Mouse (Mus musculus) 416B (cell line): ENCODE results near the gene Phactr1.

ENCODE experiments used
- DNase-seq: peaks from one replicate; pipeline ENCODE4 v3.0.0; 2011; ENCODE audit warnings: low read depth

Phactr1 gene

DNA sequence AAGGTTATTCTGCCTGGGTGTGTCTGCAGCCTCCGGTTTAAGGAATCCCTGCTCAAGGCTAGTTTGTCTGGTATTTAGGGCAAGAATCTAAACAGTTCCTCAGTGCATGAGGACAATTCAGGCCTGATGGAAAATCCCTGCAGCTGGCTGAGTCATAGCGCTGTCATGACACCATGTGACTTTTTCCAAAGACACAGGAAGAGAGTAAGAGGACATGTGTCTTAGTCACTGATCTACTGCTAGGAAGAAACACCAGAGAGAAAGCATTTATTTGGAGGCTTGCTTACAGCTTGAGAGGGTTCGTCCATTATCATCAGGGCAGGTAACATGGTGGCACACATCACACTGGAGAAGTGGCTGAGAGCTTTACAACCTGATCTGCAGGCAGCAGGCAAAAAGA, 352.0 kb downstream of the Phactr1 start:
- DNase-seq = peak; percentile 31

DNA sequence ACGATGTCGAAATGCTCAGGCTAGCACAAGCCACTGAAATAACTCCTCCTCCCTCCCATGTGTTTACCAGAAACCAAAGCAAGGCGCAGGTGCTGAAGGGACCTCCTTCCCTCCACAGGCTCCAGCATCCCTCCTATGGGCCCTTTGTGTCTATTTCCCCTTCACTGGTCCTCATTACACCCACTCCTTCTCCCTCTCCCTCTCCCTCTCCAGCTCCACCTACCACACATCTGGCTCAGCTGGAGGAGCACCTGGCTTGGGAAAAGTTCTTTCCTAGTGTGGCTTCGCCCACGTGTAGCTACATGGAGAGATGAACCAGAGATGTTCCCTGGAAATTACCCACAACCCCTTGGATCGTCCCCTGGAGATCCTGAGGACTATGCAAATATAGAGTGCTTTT, 356.1 kb downstream of the Phactr1 start:
- no peak for DNase-seq

DNA sequence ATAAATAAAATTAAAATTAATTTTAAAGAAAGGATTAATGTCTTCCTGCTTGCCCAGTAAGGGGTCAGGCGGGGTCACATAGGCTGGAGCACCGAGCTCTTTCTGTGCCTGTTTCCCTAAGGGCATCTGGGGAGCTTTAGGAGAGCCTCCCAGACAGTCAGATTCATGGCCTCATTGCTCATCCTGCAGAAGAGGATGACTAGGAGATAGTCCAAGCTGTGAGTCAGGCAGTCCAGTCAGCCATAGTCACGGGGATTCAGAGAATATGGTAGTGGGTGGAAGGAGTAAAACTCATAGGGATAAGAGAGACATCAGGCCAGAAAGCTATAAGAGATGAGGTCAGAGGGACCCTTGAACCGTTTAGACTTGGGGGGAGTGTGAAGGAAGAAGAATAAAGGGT, 362.3 kb downstream of the Phactr1 start:
- no peak for DNase-seq

DNA sequence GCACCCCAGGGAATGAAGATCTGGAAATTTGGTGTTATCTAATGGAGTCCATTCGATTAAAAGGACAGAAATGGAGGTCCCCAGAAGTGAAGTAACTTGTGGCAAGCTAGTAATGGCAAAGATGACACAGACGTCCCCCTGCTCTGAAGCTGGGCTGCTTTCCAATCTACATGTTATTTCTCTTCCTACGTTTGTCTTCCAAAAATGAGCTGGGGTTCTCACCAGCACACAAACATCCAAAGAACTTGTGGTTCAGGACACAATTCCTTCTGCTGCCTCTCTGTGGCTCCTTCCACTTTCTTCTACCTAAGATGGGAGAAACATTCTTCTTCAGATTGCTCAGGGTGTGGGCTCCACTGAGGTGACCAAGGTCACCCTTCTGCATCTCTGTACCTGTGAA, 368.1 kb downstream of the Phactr1 start:
- DNase-seq = no peak

DNA sequence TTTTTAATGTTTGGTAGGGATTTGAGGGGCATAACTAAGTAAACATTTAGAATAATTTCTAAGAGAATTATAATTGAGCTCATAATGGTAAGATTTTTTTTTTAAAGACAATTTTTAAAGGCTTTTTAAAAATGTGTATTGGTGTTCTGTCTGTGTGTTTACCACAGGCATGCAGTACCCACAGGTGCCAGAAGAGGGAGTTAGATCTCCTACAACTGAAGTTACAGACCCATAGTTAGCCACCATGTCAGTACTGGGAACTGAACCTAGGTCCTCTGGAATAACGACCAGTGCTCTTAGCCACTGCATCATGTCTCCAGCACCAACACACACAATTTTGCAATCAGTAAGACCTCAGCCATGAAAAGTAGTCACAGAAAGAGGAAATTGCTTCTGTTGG, 372.8 kb downstream of the Phactr1 start:
- DNase-seq = peak; percentile 5

DNA sequence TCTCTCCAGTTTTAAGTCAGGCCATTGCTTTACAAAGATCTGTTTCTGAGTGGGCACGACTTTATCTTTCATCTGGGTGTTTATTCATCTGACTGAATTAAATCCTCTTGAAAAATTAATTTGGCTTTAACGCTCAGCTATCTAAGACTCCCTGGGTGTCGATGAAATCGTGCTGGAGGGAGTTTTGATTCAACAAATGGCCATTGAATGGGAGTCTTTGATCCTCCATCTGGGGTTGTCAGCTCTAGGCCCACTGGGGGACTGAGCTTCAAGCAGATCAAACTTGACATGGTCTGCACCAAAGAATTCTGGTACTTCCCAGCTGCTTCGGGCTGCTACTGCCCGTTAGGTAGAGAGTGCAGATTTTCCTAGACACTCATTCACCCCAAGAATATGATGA, 374.7 kb downstream of the Phactr1 start:
- no peak for DNase-seq

DNA sequence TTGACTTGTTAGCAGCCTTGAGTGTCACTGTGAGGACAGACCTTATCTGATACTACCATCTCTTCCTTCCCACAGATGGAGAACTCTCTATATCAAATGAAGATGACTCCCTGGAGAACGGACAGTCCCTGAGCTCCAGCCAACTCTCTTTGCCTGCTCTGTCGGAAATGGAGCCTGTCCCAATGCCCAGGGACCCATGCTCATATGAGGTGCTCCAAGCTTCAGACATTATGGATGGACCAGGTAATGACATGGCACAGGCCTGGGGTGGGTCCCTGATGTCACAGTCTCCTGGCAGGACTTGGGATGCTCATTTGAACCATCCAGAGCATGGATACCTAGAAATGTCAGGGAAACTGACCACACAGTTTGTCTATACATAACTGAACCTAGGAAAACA, 376.7 kb downstream of the Phactr1 start:
- no peak for DNase-seq

DNA sequence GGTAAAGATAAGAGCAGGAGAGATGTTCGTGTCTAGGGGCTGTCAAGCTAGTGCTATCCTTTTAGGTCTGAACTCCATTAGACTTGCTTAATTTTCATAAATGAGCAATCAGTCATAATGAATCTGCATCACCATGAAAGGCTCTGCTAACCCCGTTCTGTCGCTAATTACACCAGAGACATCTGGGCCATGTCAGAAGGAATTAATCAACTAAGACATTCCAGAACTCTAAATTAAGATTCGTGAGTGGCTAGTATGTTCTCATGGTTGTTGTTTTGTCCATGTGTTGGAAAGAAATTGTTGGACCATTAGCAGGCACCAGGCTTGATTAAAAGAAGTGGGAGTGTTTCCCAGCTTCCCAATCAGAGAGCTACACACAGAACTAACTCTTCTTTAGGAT, 382.9 kb downstream of the Phactr1 start:
- no peak for DNase-seq

DNA sequence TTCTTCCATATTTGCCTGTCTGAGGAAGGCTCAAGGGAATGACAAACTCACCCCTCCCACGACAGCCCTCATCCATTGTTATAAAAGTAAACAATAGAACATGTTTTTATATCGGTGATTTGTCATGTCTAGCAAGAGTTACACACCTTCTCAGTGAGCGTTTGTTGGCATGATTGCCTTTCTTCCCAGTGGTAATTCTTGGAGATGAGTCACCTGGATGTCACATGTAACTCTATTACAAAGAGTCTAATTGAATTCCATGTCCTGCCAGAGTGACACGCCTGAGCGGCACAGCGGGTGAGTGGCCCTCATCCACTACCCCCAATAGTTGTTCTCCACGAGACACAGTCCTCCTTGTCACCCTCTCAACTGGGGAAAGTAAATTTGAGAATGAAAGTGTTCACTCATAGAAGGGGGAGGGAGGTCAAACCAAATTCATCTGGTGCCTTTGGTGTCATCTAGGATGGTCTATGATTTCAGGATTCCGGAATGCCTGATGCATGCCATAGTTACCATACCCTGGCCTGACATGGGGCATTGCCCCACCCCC, 388.4 kb downstream of the Phactr1 start:
- DNase-seq = no peak

DNA sequence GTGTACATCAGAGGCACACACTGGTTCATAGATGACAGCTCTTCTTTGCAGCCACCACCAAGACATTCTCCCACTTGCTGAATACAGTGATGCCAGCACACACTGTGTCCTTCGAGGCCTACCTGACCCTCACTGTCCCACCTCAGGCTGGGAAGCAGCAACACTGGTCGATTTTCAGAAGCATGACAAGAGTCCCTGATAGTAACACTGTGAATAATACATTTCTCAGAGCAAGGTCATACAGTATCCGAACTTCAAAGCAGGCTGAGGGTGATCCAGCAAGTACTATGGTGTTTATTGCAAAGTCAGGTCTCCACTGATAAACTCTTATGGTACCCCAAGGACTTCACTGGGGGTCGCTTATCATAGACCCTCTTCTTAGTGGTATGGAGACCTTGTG, 390.1 kb downstream of the Phactr1 start:
- no peak for DNase-seq

DNA sequence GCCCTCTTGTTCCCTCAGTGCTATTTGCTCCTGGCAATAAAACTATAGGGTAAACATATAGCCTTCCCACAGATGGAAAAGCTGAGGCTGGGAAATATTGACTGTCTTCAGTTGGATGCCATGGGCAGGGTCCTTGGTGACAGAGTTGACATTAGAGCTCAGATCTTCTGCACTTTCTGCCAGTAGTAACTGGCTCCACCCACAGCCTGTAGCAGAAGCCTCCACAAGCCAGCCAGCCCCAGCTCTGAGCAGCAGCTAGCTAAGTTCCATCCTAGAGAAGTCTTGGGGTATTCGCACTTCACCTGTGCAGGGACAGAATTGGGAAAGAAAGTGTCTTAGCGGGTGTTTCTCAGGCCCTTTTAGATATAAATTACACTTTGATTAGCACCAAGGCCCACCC, 390.5 kb downstream of the Phactr1 start:
- no peak for DNase-seq

DNA sequence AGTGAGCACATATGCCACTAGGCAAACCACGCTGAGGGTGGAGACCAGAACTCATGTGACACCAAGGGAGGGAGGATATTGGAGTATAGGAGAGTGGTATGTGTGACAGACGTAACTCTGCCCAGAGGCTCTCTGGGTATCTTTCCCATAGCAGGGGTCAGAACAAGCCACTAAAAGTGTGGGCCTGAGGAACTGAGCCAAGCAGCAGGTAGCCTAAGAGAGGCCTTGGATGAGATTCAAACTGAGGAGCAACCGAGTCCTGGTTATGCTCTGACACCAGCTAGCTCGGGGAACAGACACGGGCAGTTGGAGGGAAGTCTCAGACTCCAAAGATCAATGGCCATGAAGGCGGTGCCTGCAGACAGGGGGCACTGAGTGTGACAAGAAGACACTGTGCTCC, 395.0 kb downstream of the Phactr1 start:
- no peak for DNase-seq

DNA sequence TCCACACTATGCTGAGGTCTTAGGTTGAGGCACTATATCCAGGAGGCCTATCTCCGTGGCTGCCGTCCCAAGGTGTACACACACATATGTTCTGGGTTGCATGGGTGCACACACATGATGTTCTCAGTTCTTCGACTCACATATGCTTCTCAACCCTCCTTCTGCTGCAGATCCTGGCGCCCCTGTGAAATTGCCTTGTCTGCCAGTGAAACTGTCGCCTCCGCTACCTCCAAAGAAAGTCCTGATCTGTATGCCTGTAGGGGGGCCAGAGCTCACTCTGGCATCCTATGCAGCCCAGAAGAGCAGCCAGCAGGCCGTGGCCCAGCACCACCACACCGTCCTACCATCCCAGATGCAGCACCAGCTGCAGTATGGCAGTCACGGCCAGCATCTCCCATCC, 397.1 kb downstream of the Phactr1 start:
- no peak for DNase-seq

DNA sequence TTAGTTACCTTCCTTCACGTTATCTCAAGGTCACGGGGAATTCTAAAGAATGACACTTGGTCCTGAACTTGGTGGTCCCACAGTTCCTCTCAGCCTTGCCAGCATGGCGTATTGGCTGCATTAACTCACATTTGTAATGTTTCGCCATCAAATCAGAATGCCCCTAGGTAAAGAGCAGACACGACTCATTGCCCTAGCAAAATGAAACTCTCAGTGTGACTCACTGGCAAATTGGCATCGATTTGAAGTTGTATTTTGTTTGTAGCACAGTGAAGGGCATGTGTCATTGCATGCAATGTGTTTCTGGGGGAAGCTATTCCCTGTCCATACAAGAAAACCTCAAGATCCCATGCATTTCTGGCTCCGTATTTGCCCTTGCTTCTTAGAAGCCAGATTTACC, 404.8 kb downstream of the Phactr1 start:
- no peak for DNase-seq

DNA sequence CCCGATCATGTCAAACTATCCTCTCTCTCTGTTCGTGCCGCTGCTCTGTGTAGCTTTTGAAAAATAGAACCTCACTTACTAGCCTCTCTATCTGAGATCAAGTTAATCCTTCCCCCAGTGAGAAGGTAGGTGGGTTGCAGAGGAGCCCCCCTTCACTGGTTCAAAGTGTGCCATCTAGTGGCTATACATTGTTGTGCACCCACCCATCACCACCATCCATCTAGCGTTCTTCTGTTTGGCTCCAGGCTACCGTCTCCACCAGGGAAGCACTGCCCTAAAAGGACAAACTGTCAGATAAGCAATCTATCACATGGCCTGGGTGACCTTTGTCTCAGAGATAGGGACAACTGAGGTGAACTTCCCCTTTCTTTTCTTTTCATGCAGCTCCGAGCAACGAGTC, 413.9 kb downstream of the Phactr1 start:
- DNase-seq = peak; percentile 1

DNA sequence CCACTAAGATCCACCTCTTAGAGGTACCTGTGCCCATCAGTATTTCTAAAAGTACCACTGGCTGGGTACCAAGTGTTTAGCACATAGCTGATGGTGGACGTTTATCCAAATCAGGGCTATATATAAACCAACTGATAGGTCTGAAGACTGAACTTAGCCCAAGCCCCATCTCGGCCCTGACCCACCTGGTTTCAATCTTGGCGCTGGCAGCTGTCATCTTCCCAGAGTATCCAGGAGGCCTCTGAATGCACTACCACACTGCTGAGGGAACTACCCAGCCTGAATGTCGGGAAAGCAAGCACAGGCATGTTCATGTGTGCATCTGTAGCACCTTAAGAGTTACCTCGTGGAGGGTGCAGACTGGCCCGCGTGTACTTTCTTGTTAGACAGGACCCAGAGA, 422.5 kb downstream of the Phactr1 start:
- no peak for DNase-seq

DNA sequence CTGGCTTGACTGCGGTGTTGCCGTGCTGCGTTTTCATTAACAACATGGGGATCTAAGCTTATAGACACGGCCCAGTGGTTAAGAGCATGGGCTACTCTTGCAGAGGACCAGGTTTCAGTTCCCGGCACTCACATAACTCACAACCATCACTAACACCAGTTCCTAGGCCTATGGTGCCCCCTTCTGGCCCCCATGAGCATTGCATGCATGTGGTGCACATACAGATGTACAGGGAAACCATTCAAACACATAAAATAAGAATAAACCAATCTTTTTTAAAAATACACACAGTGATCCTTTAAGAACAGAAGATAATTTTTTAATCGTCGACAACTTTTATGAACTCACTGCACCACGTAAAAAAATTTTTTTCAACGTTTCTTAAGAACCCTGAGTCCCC, 424.1 kb downstream of the Phactr1 start:
- no peak for DNase-seq

DNA sequence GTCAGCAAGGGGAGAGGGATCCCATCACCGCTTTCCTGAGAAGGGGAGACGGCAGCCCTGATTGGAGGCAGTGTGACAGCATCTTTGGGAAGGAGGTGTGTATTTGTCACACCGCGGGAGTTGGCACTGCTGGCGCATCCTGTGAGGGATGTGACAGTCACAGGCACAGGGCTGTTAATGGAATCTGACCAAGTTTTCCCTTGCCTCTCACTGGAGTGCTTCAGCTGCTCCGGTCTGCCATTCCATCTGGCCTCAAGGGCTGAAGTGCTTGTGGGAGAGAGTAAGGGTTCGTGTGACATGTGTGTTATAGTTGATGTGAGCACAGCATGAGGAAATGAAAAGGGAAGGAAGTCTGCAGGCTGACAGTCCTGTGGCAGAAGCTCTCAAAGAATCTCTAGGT, 431.9 kb downstream of the Phactr1 start:
- DNase-seq = no peak

DNA sequence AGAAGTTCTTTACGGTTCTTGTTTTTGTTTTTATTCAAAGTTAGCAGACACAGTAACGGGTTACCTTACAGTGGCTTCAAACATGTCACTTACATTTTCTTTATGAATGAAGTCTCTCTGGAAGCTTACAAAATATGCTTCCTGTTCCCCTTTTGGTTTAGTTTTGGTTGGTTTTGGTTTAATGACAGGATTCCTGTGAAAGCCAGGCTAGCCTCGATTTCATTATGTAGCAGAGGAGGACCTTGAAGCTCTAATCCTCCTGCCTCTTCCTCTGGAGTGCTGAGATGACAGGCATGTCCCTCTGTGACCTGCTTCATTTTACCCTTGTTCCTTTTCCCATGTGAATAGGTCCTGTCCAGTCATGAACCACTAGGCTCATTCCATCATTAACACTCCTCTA, 432.3 kb downstream of the Phactr1 start:
- peak; percentile 2 for DNase-seq

DNA sequence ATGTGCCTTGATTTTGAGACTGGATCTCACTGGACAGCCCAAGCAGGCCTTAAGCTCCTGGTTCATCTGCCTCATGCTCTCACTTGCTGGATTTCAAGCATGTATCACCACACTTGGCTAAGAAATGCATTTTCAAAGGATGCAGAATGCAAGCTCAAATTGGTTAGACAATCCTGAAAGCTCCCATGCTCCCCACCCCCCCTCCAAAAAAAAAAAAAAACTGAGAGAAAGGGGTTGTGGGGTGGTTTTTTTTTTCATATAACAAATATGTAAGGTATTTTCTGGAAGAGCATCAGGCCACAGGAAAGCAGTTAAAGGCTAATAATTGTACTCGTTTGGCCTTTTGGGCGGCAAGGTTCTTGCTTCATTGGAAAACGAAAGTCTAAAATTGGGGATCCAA, 432.7 kb downstream of the Phactr1 start:
- DNase-seq = no peak

DNA sequence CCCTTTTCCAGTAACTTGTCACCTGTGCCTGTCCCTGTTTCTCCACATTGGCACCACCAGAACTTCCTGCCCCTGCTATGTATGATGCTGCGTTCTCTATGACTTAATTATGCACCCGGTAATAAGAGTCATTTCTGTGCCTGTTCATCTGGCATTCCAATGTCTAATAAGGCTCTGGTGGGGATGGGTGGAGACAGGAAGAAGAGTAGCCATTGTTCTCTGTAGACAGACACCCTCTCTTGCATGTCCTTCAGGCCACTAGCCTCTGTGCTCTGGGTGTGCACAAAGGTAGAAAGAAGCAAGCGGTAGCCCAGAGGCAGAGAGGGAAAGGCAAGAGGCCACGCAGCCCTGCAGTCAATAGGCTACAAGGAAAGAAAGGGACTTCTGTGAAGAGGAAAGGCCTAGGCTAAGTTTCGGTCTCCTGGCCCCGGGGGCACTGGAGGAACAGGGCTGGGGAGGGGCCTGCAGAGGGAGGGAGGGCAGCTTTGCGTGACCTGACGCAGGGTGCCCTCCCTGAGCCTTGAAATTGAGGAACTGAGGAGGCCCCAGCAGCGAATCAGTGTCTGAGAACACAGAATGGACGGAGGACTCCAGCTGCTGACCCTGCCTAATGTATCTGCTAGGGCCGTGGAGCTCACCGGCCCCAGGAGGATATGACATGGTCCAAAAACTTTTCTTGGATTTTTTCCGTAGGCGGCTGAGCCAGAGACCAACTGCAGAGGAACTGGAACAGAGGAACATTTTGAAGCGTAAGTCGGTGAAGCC, 442.1 kb downstream of the Phactr1 start:
- no peak for DNase-seq

DNA sequence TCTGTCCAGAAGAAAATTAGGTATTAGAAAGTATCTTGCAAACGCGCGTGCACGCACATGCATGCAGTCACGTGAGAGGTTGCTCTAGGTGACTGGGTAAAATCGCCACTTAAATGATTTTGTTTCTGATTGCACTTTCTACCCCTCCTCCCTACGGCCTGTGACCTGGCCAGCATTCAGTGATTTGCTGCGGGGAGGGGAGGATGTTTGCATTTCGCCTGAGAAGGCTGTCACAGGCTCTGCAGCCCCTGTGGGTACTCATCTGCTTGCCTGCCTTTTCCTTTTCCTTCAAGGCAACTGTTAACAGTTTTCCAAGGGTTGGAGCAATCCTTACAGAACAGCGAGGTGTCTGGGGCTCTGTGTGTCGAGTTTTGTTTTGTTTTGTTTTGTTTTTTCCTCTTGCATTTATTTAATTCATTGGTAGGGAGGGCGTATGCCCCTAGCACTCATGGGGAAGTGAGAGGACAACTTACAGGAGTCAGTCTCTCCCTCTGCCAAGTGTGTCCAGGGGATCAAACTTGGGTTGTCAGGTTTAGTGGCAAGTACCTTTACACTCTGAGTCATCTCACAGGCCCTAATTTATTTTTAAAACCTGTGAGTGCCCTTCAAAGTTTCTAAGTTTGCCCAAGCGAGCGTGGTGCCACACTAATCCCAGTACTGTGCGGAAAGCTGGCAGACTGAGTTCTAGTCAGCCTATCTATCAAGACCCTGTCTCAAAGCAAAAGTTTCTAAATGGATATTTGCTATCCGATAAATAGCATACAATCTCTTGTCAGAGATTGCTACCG, 443.7 kb downstream of the Phactr1 start:
- DNase-seq = no peak

DNA sequence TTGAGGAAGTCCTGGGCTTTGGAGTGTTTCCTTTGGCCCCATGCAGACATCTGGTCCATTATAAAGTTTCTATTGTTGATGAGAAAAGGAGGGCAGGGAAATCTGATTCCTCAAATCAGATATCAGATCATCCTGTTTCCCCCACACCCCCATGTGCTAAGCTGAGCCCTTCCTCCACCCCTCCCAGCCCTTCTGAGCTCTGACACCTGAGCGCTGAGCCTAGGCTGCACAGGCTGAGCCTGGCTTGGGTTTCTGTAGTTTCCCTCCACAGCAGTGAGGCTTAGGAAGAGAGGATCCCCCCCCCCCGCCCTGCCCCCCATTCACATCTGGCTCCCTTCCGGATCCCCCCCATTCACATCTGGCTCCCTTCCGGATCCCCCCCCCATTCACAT, 444.3 kb downstream of the Phactr1 start:
- no peak for DNase-seq

DNA sequence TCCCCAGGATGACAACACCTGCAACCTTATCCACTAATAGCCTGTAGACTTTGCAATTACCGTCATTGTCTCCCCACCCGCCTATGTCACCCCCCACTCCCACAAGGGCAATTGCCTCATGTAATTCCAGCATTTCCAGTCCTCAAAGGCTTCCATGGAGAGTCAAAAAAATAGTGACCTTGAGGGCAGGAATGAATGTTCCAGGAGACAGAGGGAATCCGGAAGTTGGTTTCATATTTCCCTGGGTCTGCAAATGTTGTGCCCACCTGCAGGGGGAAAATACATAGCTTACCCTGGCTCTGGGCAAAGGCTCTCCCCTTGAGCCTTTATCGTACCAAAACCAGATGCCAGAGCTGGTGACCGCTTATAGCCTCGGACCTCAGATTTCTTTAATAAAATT, 449.7 kb downstream of the Phactr1 start:
- no peak for DNase-seq
